Mouse (Mus musculus): ENCODE measurements at regions not wholly inside any gene's neighbourhood (a gene's known extent, or its start where the extent isn't known, plus 50 kb on each side); places are given as distances from the start of the nearest gene placed in this dataset.

GRCm38 (mm10) chr3:129044834-129045233 lies 154.8 kb upstream of the Pitx2 start:
- WGBS = 96% methylated on average over 5 of the region's 5 CpGs
- H3K9ac ChIP-seq (replicated peaks) = no peak overlapping the region
- H3K4me1 ChIP-seq (replicated peaks) = no peaks in the 10 kb centered on the region
- H3K4me3 ChIP-seq (replicated peaks) = no peak overlapping the region
- no peak for ATAC-seq (ENCODE audit: insufficient number of reproducible peaks, insufficient read depth, low FRiP score, low TSS enrichment, low read depth)
- H3K27me3 ChIP-seq = no peaks in the 10 kb centered on the region
- no peak overlapping the region for H3K27ac ChIP-seq
- no peaks in the 10 kb centered on the region for H3K36me3 ChIP-seq
- H3K4me2 ChIP-seq = no peak overlapping the region
- H3K9me3 ChIP-seq = no peaks in the 10 kb centered on the region

- 94% methylated on average over 3 of the region's 3 CpGs for WGBS
- no peak for ATAC-seq (ENCODE audit: insufficient number of reproducible peaks, insufficient read depth, low FRiP score, low TSS enrichment, low read depth)
- Histone ChIP-seq H3K4me2 (no peak overlapping the region), H3K27ac (no peak overlapping the region), H3K9me3 (no peaks in the 10 kb centered on the region), H3K36me3 (no peaks in the 10 kb centered on the region), H3K4me1 (replicated peaks) (no peaks in the 10 kb centered on the region), H3K27me3 (no peaks in the 10 kb centered on the region), H3K4me3 (replicated peaks) (no peak overlapping the region), H3K9ac (replicated peaks) (no peak overlapping the region)
Measured at GRCm38 (mm10) chr3:129049899-129050597, 149.6 kb upstream of the Pitx2 start.

GRCm38 (mm10) chr3:129065457-129066364 lies 134.0 kb upstream of the Pitx2 start:
- WGBS = 31% methylated on average over 19 of the region's 19 CpGs

GRCm38 (mm10) chr3:129069676-129070075 lies 130.0 kb upstream of the Pitx2 start:
- Histone ChIP-seq H3K4me1 (replicated peaks) (peaks cover 18% of the 10 kb centered on the region), H3K4me2 (no peak overlapping the region), H3K9me3 (no peaks in the 10 kb centered on the region), H3K27me3 (peaks cover 57% of the 10 kb centered on the region), H3K9ac (replicated peaks) (no peak overlapping the region), H3K27ac (no peak overlapping the region), H3K4me3 (replicated peaks) (no peak overlapping the region), H3K36me3 (no peaks in the 10 kb centered on the region)
- 75% methylated on average over 8 of the region's 8 CpGs for WGBS
- ATAC-seq (ENCODE audit: insufficient number of reproducible peaks, insufficient read depth, low FRiP score, low TSS enrichment, low read depth) = no peak

More at GRCm38 (mm10) chr3:129065457-129066364, 134.0 kb upstream of the Pitx2 start:
- Histone ChIP-seq H3K27me3 (peaks cover 23% of the 10 kb centered on the region), H3K4me3 (replicated peaks) (no peak overlapping the region), H3K9me3 (no peaks in the 10 kb centered on the region), H3K4me1 (replicated peaks) (peaks cover 14% of the 10 kb centered on the region), H3K27ac (no peak overlapping the region), H3K4me2 (peak overlapping the region; percentile 39; the same call in 1 of the 2 replicates), H3K36me3 (no peaks in the 10 kb centered on the region), H3K9ac (replicated peaks) (no peak overlapping the region)
- ATAC-seq (ENCODE audit: insufficient number of reproducible peaks, insufficient read depth, low FRiP score, low TSS enrichment, low read depth) = 0 out of 2 replicates have a peak, but pooled peaks have one; percentile 37

- Histone ChIP-seq H3K4me3 (replicated peaks) (no peak overlapping the region), H3K4me2 (no peak overlapping the region), H3K4me1 (replicated peaks) (peaks cover 22% of the 10 kb centered on the region), H3K27me3 (peaks cover 65% of the 10 kb centered on the region), H3K27ac (no peak overlapping the region), H3K9me3 (no peaks in the 10 kb centered on the region), H3K9ac (replicated peaks) (no peak overlapping the region), H3K36me3 (no peaks in the 10 kb centered on the region)
- WGBS = 11% methylated on average over 3 of the region's 3 CpGs
- ATAC-seq (ENCODE audit: insufficient number of reproducible peaks, insufficient read depth, low FRiP score, low TSS enrichment, low read depth) = no peak
Measured at GRCm38 (mm10) chr3:129070521-129070933, 129.2 kb upstream of the Pitx2 start.

- Histone ChIP-seq H3K4me3 (replicated peaks) (no peak overlapping the region), H3K4me2 (no peak overlapping the region), H3K9ac (replicated peaks) (no peak overlapping the region), H3K4me1 (replicated peaks) (peaks cover 22% of the 10 kb centered on the region), H3K27me3 (peaks cover 68% of the 10 kb centered on the region), H3K36me3 (no peaks in the 10 kb centered on the region), H3K9me3 (no peaks in the 10 kb centered on the region), H3K27ac (no peak overlapping the region)
- WGBS = 78% methylated on average over 7 of the region's 7 CpGs
- no peak for ATAC-seq (ENCODE audit: insufficient number of reproducible peaks, insufficient read depth, low FRiP score, low TSS enrichment, low read depth)
Measured at GRCm38 (mm10) chr3:129071002-129071401, 128.7 kb upstream of the Pitx2 start.

- WGBS = 0% methylated on average over 1 of the region's 1 CpGs
- H3K27ac ChIP-seq = no peak overlapping the region
- H3K36me3 ChIP-seq = no peaks in the 10 kb centered on the region
- no peak for ATAC-seq (ENCODE audit: insufficient number of reproducible peaks, insufficient read depth, low FRiP score, low TSS enrichment, low read depth)
- no peak overlapping the region for H3K9ac ChIP-seq (replicated peaks)
- H3K4me3 ChIP-seq (replicated peaks) = no peak overlapping the region
- no peak overlapping the region for H3K4me2 ChIP-seq
- no peaks in the 10 kb centered on the region for H3K9me3 ChIP-seq
- H3K4me1 ChIP-seq (replicated peaks) = peaks cover 17% of the 10 kb centered on the region
- H3K27me3 ChIP-seq = peaks cover 40% of the 10 kb centered on the region
Measured at GRCm38 (mm10) chr3:129076396-129076795, 123.3 kb upstream of the Pitx2 start.

- Histone ChIP-seq H3K9ac (replicated peaks) (no peak overlapping the region), H3K4me1 (replicated peaks) (no peaks in the 10 kb centered on the region), H3K27ac (no peak overlapping the region), H3K4me2 (no peak overlapping the region), H3K9me3 (no peaks in the 10 kb centered on the region), H3K36me3 (no peaks in the 10 kb centered on the region), H3K27me3 (no peaks in the 10 kb centered on the region), H3K4me3 (replicated peaks) (no peak overlapping the region)
- ATAC-seq (ENCODE audit: insufficient number of reproducible peaks, insufficient read depth, low FRiP score, low TSS enrichment, low read depth) = no peak
- WGBS = 87% methylated on average over 12 of the region's 12 CpGs
Measured at GRCm38 (mm10) chr3:129103786-129104440, 95.8 kb upstream of the Pitx2 start.

GRCm38 (mm10) chr3:129104811-129105210 lies 94.9 kb upstream of the Pitx2 start:
- H3K27me3 ChIP-seq = no peaks in the 10 kb centered on the region
- H3K9ac ChIP-seq (replicated peaks) = no peak overlapping the region
- no peak overlapping the region for H3K4me3 ChIP-seq (replicated peaks)
- no peak for ATAC-seq (ENCODE audit: insufficient number of reproducible peaks, insufficient read depth, low FRiP score, low TSS enrichment, low read depth)
- H3K4me1 ChIP-seq (replicated peaks) = no peaks in the 10 kb centered on the region
- WGBS = 90% methylated on average over 9 of the region's 9 CpGs
- no peaks in the 10 kb centered on the region for H3K36me3 ChIP-seq
- no peak overlapping the region for H3K4me2 ChIP-seq
- no peak overlapping the region for H3K27ac ChIP-seq
- no peaks in the 10 kb centered on the region for H3K9me3 ChIP-seq

GRCm38 (mm10) chr3:129106174-129106573 lies 93.5 kb upstream of the Pitx2 start:
- H3K4me3 ChIP-seq (replicated peaks) = no peak overlapping the region
- H3K36me3 ChIP-seq = no peaks in the 10 kb centered on the region
- H3K4me2 ChIP-seq = no peak overlapping the region
- 89% methylated on average over 2 of the region's 2 CpGs for WGBS
- H3K9ac ChIP-seq (replicated peaks) = no peak overlapping the region
- no peaks in the 10 kb centered on the region for H3K4me1 ChIP-seq (replicated peaks)
- ATAC-seq (ENCODE audit: insufficient number of reproducible peaks, insufficient read depth, low FRiP score, low TSS enrichment, low read depth) = no peak
- no peaks in the 10 kb centered on the region for H3K27me3 ChIP-seq
- H3K9me3 ChIP-seq = no peaks in the 10 kb centered on the region
- no peak overlapping the region for H3K27ac ChIP-seq

GRCm38 (mm10) chr3:129130521-129130920 lies 69.2 kb upstream of the Pitx2 start:
- H3K27me3 ChIP-seq = no peaks in the 10 kb centered on the region
- no peak overlapping the region for H3K4me3 ChIP-seq (replicated peaks)
- H3K4me1 ChIP-seq (replicated peaks) = no peaks in the 10 kb centered on the region
- no peaks in the 10 kb centered on the region for H3K36me3 ChIP-seq
- WGBS = 90% methylated on average over 2 of the region's 2 CpGs
- H3K9ac ChIP-seq (replicated peaks) = no peak overlapping the region
- H3K4me2 ChIP-seq = no peak overlapping the region
- no peak for ATAC-seq (ENCODE audit: insufficient number of reproducible peaks, insufficient read depth, low FRiP score, low TSS enrichment, low read depth)
- no peak overlapping the region for H3K27ac ChIP-seq
- no peaks in the 10 kb centered on the region for H3K9me3 ChIP-seq

Measured in limb, embryonic 12.5 days (tissue).